Mouse (Mus musculus): ENCODE results near the gene Dctn3. TPM values are rescaled to one million over a fixed set of nuclear protein-coding genes. Genes with fewer than 3 reads are reported as not detected.
A peak's percentile ranks its signal among the peaks of the same experiment; 100 is the strongest.

Gene Dctn3
- polyA plus RNA-seq, 1 experiment from 2014 or later: 330 TPM

DNA sequence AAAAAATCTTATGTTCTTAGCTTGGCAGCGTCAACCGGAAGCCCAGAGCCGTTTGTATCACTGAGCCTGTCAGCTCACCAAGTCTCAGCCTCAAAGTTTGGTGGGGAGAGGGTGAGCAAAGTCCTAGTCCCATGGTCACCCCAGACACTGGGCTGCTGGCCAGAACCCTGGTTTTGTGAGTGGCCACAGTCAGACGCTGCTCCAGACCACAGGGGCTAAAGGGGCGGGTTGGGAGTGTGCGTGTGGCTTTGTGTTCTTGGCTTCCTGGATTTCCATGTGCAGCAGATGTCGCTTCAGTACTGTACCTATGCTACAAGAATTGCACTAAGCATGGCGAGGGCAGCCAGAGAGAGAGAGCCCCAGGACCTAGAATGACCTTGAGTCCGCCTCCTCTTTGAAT is 36.2 kb upstream of the Dctn3 start:
- Histone ChIP-seq H3K4me2 (ENCODE audit: low read length) (no peak overlapping the region), H3K27ac (ENCODE audit: low read depth, low read length) (no peak overlapping the region), H3K4me1 (ENCODE audit: control insufficient read depth, insufficient read depth, low read length) (peaks cover 22% of the 10 kb centered on the region), H3K4me3 (ENCODE audit: low read depth, low read length) (no peak overlapping the region), H3K9ac (ENCODE audit: low read length) (no peak overlapping the region), H3K9me3 (replicated peaks; ENCODE audit: control insufficient read depth, low read length) (no peaks in the 10 kb centered on the region), H3K27me3 (replicated peaks; ENCODE audit: control insufficient read depth, insufficient read depth, low read length) (no peaks in the 10 kb centered on the region), H3K36me3 (ENCODE audit: control insufficient read depth, insufficient read depth, low read length) (no peaks in the 10 kb centered on the region)
- DNase-seq (ENCODE audit: low spot score): no peak
- ATAC-seq: no peak
- 84% methylated on average over 9 of the region's 9 CpGs for whole genome bisulfite sequencing

DNA sequence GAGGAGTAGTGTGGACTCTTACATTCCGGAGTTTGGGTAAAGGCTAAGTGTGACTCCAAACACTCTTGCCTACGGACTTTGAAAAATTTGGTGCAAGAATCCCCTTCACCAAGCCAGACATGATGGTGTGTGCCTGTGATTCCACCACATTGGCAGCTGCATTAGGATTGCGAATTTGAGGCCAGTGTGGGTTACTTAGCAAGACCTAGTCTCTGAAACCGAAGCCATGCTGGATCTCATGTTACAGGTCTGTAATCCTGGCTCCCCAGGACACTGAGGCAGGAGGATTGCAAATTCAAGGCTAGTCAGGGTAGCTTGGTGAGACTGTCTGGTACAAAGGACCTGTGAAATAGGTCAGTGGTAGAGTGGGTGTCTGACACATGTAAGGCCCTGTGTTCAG is 35.7 kb upstream of the Dctn3 start:
- Histone ChIP-seq H3K27ac (ENCODE audit: low read depth, low read length) (no peak overlapping the region), H3K4me2 (ENCODE audit: low read length) (no peak overlapping the region), H3K9me3 (replicated peaks; ENCODE audit: control insufficient read depth, low read length) (no peaks in the 10 kb centered on the region), H3K4me3 (ENCODE audit: low read depth, low read length) (no peak overlapping the region), H3K4me1 (ENCODE audit: control insufficient read depth, insufficient read depth, low read length) (peaks cover 22% of the 10 kb centered on the region), H3K27me3 (replicated peaks; ENCODE audit: control insufficient read depth, insufficient read depth, low read length) (no peaks in the 10 kb centered on the region), H3K9ac (ENCODE audit: low read length) (no peak overlapping the region), H3K36me3 (ENCODE audit: control insufficient read depth, insufficient read depth, low read length) (no peaks in the 10 kb centered on the region)
- ATAC-seq (no peak), DNase-seq (ENCODE audit: low spot score) (no peak)
- WGBS: 90% methylated on average over 4 of the region's 4 CpGs

DNA sequence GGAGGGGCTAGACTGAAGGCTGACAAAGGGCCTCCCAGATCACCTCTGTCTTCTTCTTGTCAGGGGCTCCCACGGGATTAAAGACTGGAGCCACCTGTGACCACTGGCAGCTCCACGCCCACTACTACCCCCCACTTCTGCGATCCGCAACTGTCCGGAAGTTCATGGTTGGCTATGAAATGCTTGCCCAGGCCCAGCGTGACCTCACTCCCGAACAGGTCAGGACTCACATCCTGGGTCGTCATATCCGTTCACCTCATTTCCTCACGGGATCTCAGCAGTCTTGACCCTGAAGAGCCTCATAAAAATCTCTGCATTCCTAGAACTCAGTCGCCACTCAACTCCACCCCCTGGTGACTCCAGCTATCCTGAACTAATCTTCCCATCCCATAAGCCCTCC is 35.1 kb upstream of the Dctn3 start:
- no peak for ATAC-seq
- no peak overlapping the region for H3K9ac ChIP-seq (ENCODE audit: low read length)
- WGBS: 87% methylated on average over 11 of the region's 11 CpGs

DNA sequence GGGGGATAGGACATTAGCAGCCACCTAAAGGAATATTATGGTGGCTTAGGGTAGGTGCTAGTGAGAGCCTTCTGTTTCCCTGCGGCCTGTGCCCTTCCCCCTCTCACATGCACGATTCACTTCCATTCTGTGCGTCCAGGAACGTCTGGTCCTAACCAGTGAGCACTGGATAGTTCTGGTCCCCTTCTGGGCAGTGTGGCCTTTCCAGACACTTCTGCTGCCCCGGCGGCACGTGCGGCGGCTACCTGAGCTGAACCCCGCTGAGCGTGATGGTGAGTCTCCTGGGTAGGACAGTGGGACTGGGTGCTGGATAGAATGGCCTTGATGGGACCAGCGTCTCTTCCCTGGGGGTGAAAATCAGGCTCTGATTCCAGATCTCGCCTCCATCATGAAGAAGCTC is 34.4 kb upstream of the Dctn3 start:
- no peak overlapping the region for H3K9ac ChIP-seq (ENCODE audit: low read length)
- no peaks in the 10 kb centered on the region for H3K27me3 ChIP-seq (replicated peaks; ENCODE audit: control insufficient read depth, insufficient read depth, low read length)
- ATAC-seq (no peak), DNase-seq (ENCODE audit: low spot score) (no peak)
- no peaks in the 10 kb centered on the region for H3K36me3 ChIP-seq (ENCODE audit: control insufficient read depth, insufficient read depth, low read length)
- no peak overlapping the region for H3K4me3 ChIP-seq (ENCODE audit: low read depth, low read length)
- H3K4me1 ChIP-seq (ENCODE audit: control insufficient read depth, insufficient read depth, low read length): peaks cover 21% of the 10 kb centered on the region
- H3K27ac ChIP-seq (ENCODE audit: low read depth, low read length): no peak overlapping the region
- no peaks in the 10 kb centered on the region for H3K9me3 ChIP-seq (replicated peaks; ENCODE audit: control insufficient read depth, low read length)
- 90% methylated on average over 13 of the region's 13 CpGs for WGBS
- no peak overlapping the region for H3K4me2 ChIP-seq (ENCODE audit: low read length)

More for the DNA sequence above, 35.1 kb upstream of the Dctn3 start:
- no peak overlapping the region for H3K4me3 ChIP-seq (ENCODE audit: low read depth, low read length)
- no peaks in the 10 kb centered on the region for H3K36me3 ChIP-seq (ENCODE audit: control insufficient read depth, insufficient read depth, low read length)
- no peak for DNase-seq (ENCODE audit: low spot score)
- H3K9me3 ChIP-seq (replicated peaks; ENCODE audit: control insufficient read depth, low read length): no peaks in the 10 kb centered on the region
- peaks cover 22% of the 10 kb centered on the region for H3K4me1 ChIP-seq (ENCODE audit: control insufficient read depth, insufficient read depth, low read length)
- no peak overlapping the region for H3K27ac ChIP-seq (ENCODE audit: low read depth, low read length)
- no peak overlapping the region for H3K4me2 ChIP-seq (ENCODE audit: low read length)
- no peaks in the 10 kb centered on the region for H3K27me3 ChIP-seq (replicated peaks; ENCODE audit: control insufficient read depth, insufficient read depth, low read length)

DNA sequence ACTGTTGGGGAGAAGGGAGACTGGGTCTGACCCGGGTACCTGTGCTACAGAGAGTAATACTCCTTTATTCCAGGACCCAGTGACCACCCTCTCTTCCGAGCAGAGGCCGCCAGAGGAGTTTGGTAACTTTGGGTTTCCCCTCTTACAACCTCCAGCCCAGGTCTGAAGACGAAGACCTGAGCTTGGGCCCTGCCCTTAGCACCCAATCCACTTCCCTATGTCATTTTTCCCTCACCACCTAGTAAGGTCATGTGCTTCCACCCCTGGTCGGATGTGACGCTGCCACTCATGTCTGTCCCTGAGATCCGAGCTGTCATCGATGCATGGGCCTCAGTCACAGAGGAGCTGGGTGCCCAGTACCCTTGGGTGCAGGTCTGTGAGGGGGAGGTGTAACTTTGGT is 33.5 kb upstream of the Dctn3 start:
- ATAC-seq (0 out of 2 replicates have a peak, but pooled peaks have one; percentile 1), DNase-seq (ENCODE audit: low spot score) (no peak)
- Histone ChIP-seq H3K4me2 (ENCODE audit: low read length) (peak overlapping the region; percentile 94), H3K4me3 (ENCODE audit: low read depth, low read length) (peak overlapping the region; percentile 49; the same call in 1 of the 2 replicates), H3K27me3 (replicated peaks; ENCODE audit: control insufficient read depth, insufficient read depth, low read length) (no peaks in the 10 kb centered on the region), H3K9me3 (replicated peaks; ENCODE audit: control insufficient read depth, low read length) (no peaks in the 10 kb centered on the region), H3K27ac (ENCODE audit: low read depth, low read length) (no peak overlapping the region), H3K9ac (ENCODE audit: low read length) (peak overlapping the region; percentile 67), H3K36me3 (ENCODE audit: control insufficient read depth, insufficient read depth, low read length) (no peaks in the 10 kb centered on the region), H3K4me1 (ENCODE audit: control insufficient read depth, insufficient read depth, low read length) (peaks cover 16% of the 10 kb centered on the region)
- 76% methylated on average over 8 of the region's 8 CpGs for WGBS

DNA sequence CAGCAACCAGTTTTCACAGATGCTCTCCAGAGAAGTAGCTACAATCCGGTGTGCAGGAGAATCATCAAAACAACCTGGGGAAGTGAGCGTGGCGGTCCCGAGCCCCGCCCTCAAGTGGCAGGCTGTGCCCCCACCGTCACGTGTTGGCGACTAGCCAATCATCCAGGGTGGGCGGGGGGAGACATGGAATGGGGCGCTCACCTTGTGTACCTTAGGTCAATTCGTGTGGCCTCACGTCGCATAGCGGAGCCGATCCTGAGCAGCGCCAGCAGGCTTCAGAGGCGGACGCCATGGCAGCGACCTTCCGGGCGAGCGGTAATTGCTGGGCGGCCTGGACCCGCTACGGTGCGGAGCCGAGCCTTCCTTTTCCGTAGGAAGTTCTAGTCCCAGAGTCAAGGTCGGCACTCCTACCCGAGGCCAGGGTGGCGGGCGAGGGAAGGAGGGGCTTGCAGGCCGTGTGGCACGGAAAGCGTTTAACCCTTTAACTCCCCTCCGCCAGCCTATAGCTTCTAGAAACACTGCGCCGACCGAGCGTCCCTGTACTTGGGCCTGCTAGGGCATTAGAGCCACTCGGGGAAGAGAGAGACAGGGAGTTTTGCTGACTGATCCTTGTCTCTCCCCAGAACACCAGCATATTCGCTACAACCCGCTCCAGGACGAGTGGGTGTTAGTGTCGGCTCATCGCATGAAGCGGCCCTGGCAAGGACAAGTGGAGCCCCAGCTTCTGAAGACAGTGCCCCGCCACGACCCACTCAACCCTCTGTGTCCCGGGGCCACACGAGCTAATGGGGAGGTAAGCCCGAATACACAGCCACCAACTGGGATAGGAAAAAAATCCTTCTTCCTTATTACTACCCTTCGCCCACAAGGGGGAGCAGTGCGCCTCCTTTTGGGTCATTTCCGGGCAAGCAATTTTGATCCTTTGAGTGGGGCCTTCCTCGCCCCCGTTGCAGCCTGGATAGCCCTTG is 32.7 kb upstream of the Dctn3 start, which contains the start of gene Sigmar1:
Gene Sigmar1, minus strand, starts transcription at position 820 of the 968 bp plus-strand sequence.
- ATAC-seq (peak; percentile 77), DNase-seq (ENCODE audit: low spot score) (peak; percentile 89)
- peaks cover 8% of the 10 kb centered on the region for H3K4me1 ChIP-seq (ENCODE audit: control insufficient read depth, insufficient read depth, low read length)
- peak within 1 kb of the TSS; percentile 34; the same call in 1 of the 2 replicates for H3K27ac ChIP-seq (ENCODE audit: low read depth, low read length)
- WGBS: under 1% methylated on average over 57 of the region's 57 CpGs
- H3K4me3 ChIP-seq (ENCODE audit: low read depth, low read length): peak within 1 kb of the TSS; percentile 49
- no peaks in the 10 kb centered on the region for H3K36me3 ChIP-seq (ENCODE audit: control insufficient read depth, insufficient read depth, low read length)
- H3K4me2 ChIP-seq (ENCODE audit: low read length): peak within 1 kb of the TSS; percentile 94
- no peaks in the 10 kb centered on the region for H3K9me3 ChIP-seq (replicated peaks; ENCODE audit: control insufficient read depth, low read length)
- H3K27me3 ChIP-seq (replicated peaks; ENCODE audit: control insufficient read depth, insufficient read depth, low read length): no peaks in the 10 kb centered on the region
- peak within 1 kb of the TSS; percentile 67 for H3K9ac ChIP-seq (ENCODE audit: low read length)

DNA sequence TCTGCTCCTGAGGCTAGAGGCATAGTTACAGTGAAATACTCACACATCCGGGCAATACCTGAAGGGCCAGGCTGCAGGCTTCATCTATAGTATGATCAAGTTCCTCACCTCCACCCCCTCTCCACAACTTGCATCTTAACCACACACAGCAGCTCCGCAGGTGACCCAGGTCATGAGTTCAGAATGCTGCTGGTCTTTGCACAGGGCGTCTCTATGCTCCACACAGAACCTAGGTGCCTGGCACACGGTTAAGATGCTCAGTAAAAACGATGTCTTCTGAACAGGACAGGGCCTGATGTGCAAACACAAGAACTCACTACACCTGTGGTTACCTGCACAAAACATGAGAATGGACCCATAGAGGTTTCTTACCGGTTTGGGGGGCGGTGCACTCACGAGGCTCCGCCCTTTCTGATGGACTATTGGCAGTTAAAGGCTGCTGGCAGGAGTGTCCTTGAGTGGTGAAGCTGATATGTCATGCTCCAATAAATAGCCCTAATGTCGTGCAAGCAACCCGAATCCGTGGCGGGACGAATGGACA is 31.9 kb upstream of the Dctn3 start, which contains the start of gene Galt:
Gene Galt, plus strand, starts transcription at position 432 of the 541 bp plus-strand sequence.
- H3K4me3 ChIP-seq (ENCODE audit: low read depth, low read length): peak within 1 kb of the TSS; percentile 49
- H3K4me1 ChIP-seq (ENCODE audit: control insufficient read depth, insufficient read depth, low read length): 0 out of 2 replicates have a peak, but pooled peaks cover 4% of the 10 kb centered on the region
- H3K9ac ChIP-seq (ENCODE audit: low read length): peak within 1 kb of the TSS; percentile 67
- H3K9me3 ChIP-seq (replicated peaks; ENCODE audit: control insufficient read depth, low read length): no peaks in the 10 kb centered on the region
- 14% methylated on average over 14 of the region's 14 CpGs for WGBS
- DNase-seq (ENCODE audit: low spot score) (no peak), ATAC-seq (peak; percentile 56)
- H3K36me3 ChIP-seq (ENCODE audit: control insufficient read depth, insufficient read depth, low read length): no peaks in the 10 kb centered on the region
- H3K27me3 ChIP-seq (replicated peaks; ENCODE audit: control insufficient read depth, insufficient read depth, low read length): no peaks in the 10 kb centered on the region
- peak within 1 kb of the TSS; percentile 94 for H3K4me2 ChIP-seq (ENCODE audit: low read length)
- peak within 1 kb of the TSS; percentile 34; the same call in 1 of the 2 replicates for H3K27ac ChIP-seq (ENCODE audit: low read depth, low read length)

DNA sequence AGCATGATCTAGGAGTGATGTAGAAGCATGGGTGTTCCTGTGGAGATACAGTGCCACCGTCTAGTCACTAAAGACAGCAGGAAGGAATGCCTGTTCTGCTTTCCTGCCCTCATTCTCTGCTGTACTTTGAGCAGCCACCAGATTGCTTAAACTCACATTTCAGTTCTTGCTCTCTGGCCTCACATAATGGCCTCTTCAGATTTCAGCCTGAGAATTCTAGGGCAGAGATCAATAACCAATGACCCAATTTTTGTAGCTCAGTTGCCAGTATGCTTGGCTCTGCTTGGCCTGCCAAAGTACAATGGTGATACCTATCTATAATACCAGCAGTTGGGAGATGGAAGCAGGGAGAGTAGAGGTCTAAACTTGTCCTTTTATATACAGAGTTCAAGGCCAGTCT is 22.1 kb upstream of the Dctn3 start:
- no peak overlapping the region for H3K9ac ChIP-seq (ENCODE audit: low read length)
- no peak for DNase-seq (ENCODE audit: low spot score)
- H3K4me3 ChIP-seq (ENCODE audit: low read depth, low read length): no peak overlapping the region
- H3K4me2 ChIP-seq (ENCODE audit: low read length): no peak overlapping the region
- WGBS: 88% methylated on average over 1 of the region's 1 CpGs
- no peak overlapping the region for H3K27ac ChIP-seq (ENCODE audit: low read depth, low read length)
- H3K9me3 ChIP-seq (replicated peaks; ENCODE audit: control insufficient read depth, low read length): peaks cover 5% of the 10 kb centered on the region; the same call in 1 of the 2 replicates
- no peak for ATAC-seq
- H3K4me1 ChIP-seq (ENCODE audit: control insufficient read depth, insufficient read depth, low read length): peaks cover 2% of the 10 kb centered on the region; the same call in 1 of the 2 replicates
- H3K27me3 ChIP-seq (replicated peaks; ENCODE audit: control insufficient read depth, insufficient read depth, low read length): no peaks in the 10 kb centered on the region
- no peaks in the 10 kb centered on the region for H3K36me3 ChIP-seq (ENCODE audit: control insufficient read depth, insufficient read depth, low read length)

Data from forebrain, embryonic 14.5 days (tissue).